Mouse (Mus musculus) stomach, postnatal 0 days (tissue): ENCODE data around the gene Cep112.

Source experiments
- CTCF ChIP-seq: IDR thresholded peaks from 2 replicates; pipeline ENCODE4 v1.5.1; 2016; ENCODE audit warnings: antibody characterized with exemption, low read depth, mild to moderate bottlenecking, moderate library complexity
- EP300 ChIP-seq: optimal IDR thresholded peaks from 2 replicates; pipeline ENCODE3; 2016; ENCODE audit warnings: antibody characterized with exemption

DNA sequence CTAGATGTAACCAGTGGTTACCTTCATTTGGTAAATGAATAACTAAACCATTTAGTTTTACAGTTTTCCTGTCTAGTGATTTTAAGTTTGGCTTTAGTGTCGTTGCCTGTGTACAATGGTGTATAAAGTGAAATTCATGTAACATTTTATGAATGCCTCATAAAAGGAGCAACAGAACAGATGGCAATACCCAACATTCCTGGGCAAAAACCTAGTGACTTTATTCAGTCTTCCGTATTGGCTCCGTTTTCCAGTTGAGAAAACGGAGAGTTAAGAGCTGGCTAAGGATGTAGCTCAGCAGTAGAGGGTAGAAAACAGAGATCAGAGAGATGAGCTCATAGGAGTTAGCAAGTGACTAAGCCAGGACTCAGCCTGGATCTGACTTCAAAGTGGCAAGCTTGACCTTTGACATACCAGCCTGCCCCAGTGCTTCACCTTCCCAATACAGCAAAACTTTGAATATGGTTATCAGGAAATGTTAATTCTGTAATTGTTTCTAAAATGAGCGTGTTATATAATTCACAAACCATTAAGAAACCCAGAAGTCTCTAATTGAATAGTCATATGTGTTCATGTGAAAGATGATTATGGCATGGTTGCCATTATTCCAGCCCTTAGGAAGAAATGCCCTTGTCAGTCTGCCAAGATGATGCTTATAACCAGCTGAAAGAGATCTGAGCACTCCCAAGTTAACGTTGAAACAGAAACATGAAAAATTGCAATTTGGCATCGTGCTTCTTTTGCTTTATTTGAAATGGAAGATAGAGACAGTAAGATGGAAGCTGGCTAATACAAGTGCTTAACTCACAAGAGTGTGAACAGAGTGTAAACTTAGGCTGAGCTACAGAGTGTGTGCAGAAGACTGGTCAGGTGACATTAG lies 328.6 kb downstream of the Cep112 start:
- TF ChIP-seq CTCF = no peak
- TF ChIP-seq EP300 = no peak
